Mouse (Mus musculus) heart, adult 8-10 months (tissue): Measurements from ENCODE around the gene Arhgap10. TPM values are rescaled to one million over a fixed set of nuclear protein-coding genes. Genes with fewer than 3 reads are reported as not detected.

Experiments
- DNase-seq: peaks from one replicate; pipeline ENCODE4 v3.0.0; 2022; ENCODE audit warnings: low spot score
- total RNA-seq, 4 experiments: library from RNA; stranded (reverse); gene quantifications; 2 replicates each; pipeline ENCODE4 v1.2.4; 2022

Gene Arhgap10
- total RNA-seq, 4 experiments from 2014 or later, result 48.4 to 53.0 (median 51.7) TPM

GRCm38 (mm10) chr8:77516845-77517244, 908 bp downstream of the Arhgap10 start:
- DNase-seq, result no peak

- DNase-seq, result no peak
These were observed 2.0 kb downstream of the Arhgap10 start for GRCm38 (mm10) chr8:77515786-77516185.

GRCm38 (mm10) chr8:77515201-77515600, 2.6 kb downstream of the Arhgap10 start:
- no peak for DNase-seq

GRCm38 (mm10) chr8:77511750-77512493, 5.8 kb downstream of the Arhgap10 start:
- DNase-seq, result no peak

GRCm38 (mm10) chr8:77510426-77510825, 7.3 kb downstream of the Arhgap10 start:
- DNase-seq, result no peak

- DNase-seq, result no peak
These were observed 8.7 kb downstream of the Arhgap10 start for GRCm38 (mm10) chr8:77509044-77509443.

GRCm38 (mm10) chr8:77507510-77508035, 10.2 kb downstream of the Arhgap10 start:
- no peak for DNase-seq

- DNase-seq, result no peak
These were observed 11.2 kb downstream of the Arhgap10 start for GRCm38 (mm10) chr8:77506539-77506938.

- DNase-seq, result no peak
These were observed 15.2 kb downstream of the Arhgap10 start for GRCm38 (mm10) chr8:77502547-77502946.

GRCm38 (mm10) chr8:77501131-77501530, 16.6 kb downstream of the Arhgap10 start:
- DNase-seq, result no peak

GRCm38 (mm10) chr8:77500264-77500663, 17.5 kb downstream of the Arhgap10 start:
- no peak for DNase-seq

- no peak for DNase-seq
These were observed 20.3 kb downstream of the Arhgap10 start for GRCm38 (mm10) chr8:77497442-77497841.

GRCm38 (mm10) chr8:77496253-77496652, 21.5 kb downstream of the Arhgap10 start:
- DNase-seq, result no peak

- DNase-seq, result no peak
These were observed 23.1 kb downstream of the Arhgap10 start for GRCm38 (mm10) chr8:77494376-77495328.

GRCm38 (mm10) chr8:77492356-77493058, 25.2 kb downstream of the Arhgap10 start:
- peak; percentile 83 for DNase-seq

GRCm38 (mm10) chr8:77491231-77491923, 26.4 kb downstream of the Arhgap10 start:
- no peak for DNase-seq

GRCm38 (mm10) chr8:77490095-77490781, 27.5 kb downstream of the Arhgap10 start:
- DNase-seq, result peak; percentile 64

- no peak for DNase-seq
These were observed 28.5 kb downstream of the Arhgap10 start for GRCm38 (mm10) chr8:77489235-77489634.

- no peak for DNase-seq
These were observed 29.5 kb downstream of the Arhgap10 start for GRCm38 (mm10) chr8:77488215-77488606.

- DNase-seq, result peak; percentile 39
These were observed 30.1 kb downstream of the Arhgap10 start for GRCm38 (mm10) chr8:77487590-77488214.
